Mouse (Mus musculus): ENCODE data around the gene Atf6.

Atf6 gene

DNA sequence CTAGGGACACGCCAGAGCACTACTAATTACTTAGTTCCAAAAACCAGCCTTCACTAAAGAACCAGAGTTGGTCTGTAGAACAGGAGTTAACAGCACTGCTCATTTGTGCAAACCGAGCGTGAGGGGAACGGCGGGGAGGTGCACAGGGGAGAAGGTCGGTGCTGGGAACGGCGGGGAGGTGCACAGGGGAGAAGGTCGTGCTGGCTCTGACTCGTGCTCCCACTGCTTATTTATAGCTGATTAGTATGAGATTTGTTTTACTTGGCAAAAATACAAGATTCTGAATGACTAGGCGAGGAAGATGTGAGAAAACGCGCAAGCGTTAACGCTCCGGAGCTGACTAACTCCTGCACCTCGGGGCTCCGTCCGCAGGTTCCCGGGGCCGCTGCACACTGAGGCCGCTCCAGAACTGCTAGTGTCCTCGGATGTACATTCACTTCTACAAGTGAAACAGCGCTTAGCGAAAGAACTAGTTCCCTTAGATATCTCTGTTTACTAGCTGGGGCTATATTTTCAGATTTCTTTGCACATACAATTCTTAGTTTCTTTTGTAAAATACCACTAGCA lies 96.1 kb downstream of the Atf6 start:
- no peak for DNase-seq (ENCODE audit: low spot score in 2 of 2)

DNA sequence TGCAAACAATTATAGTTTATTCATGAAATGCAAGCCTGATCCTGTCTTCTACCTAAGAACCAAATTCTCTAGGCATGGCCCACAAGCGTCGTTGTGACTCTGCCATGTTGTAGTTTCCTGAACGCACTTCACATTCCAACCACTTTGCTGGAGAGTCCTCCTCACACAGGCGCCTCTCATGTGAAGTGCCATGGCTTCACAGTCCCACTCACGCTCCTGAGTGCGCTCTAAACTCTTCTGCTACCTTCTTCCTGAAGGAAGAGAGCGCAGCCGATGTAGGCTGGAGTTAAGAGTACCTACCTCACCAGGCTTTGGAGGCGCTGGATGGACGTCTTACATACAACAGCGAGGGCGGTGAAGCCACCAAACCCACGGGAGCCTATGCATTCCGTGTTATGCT lies 96.9 kb downstream of the Atf6 start:
- DNase-seq (ENCODE audit: low spot score in 2 of 2), result no peak

- DNase-seq (ENCODE audit: low spot score in 2 of 2), result no peak
These were observed 100.6 kb downstream of the Atf6 start for GRCm38 (mm10) chr1:170766997-170767396.

- no peak for DNase-seq (ENCODE audit: low spot score in 2 of 2)
These were observed 102.8 kb downstream of the Atf6 start for GRCm38 (mm10) chr1:170764798-170765197.

DNA sequence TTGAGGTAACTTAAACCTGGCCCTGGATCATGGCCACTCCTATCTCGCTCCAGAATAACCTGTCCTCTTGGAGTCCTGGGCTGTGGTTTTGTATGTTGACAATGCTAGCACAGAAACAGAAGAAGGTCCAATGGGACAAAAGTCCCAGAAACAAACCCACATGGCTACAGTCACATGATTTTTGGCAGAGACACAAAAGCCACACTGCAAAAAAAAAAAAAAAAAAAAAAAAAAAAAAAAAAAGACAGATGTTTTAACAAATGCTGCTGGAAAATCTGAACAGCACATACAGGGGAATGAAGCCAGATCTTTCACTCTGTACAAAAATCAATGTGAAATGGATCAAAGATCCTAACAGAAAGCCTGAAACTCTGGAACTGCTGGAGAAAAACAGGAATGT lies 105.9 kb downstream of the Atf6 start:
- DNase-seq (ENCODE audit: low spot score in 2 of 2), result no peak

GRCm38 (mm10) chr1:170753597-170753996 lies 114.0 kb downstream of the Atf6 start:
- no peak for DNase-seq (ENCODE audit: low spot score in 2 of 2)

DNA sequence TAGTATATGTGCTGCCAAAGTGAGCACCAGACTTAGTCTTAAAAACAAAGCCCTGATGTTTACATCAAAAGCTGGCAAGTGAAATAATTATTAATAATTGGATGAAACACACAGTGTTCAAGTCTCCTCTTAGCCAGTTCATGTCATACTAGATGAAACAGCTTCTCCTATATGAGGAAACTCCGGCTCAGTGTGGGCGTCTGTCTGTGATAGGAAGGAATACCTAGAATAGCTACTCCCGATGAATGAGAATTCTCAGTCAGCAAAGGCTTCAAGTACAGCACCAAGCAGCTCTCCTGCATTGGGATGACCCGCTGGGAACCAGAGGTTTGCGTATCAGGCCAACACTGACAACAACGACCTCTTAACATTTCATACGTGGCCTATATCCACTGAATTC lies 115.8 kb downstream of the Atf6 start:
- peak in 1 of 2 experiments; percentile 62 for DNase-seq (ENCODE audit: low spot score in 2 of 2)

DNA sequence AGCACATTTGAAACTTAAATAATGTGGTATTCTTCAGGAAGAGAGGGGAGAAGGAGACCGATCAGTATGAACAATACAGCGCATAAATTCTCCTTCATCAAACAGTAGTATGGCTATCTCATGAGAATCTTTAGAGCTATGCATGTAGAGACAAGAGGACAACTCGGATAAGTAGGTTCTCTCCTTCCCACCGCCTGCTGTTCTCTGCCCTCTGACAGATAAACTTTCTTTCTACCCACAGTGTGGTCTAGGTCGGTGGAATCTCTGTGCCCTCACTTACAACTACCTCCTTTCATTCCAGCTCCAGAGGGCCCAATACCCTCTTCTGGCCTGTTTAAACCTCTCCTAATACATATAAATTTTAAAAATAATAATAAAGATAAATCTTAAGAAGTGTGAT lies 121.0 kb downstream of the Atf6 start:
- no peak for DNase-seq (ENCODE audit: low spot score in 2 of 2)

- DNase-seq (ENCODE audit: low spot score in 2 of 2), result no peak
These were observed 125.9 kb downstream of the Atf6 start for GRCm38 (mm10) chr1:170741497-170742246.

GRCm38 (mm10) chr1:170734866-170735265 lies 132.7 kb downstream of the Atf6 start:
- DNase-seq (ENCODE audit: low spot score in 2 of 2), result no peak

DNA sequence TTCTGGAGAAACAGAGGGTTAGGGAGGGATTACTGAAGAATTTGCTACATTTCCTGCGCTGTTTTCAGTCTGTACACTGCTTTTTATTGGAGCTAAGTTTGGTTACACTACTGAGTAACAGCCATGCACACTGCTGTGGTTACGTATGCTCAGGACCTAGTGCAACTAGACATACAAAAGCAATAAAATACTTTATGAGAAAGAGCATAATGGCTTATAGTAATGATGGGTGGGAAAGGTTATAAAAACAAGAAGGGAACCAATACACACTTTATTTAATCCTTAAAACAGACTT lies 135.0 kb downstream of the Atf6 start:
- DNase-seq (ENCODE audit: low spot score in 2 of 2), result no peak

GRCm38 (mm10) chr1:170731865-170732595 lies 135.5 kb downstream of the Atf6 start:
- peak; percentile 38 to 51 for DNase-seq (ENCODE audit: low spot score in 2 of 2)

DNA sequence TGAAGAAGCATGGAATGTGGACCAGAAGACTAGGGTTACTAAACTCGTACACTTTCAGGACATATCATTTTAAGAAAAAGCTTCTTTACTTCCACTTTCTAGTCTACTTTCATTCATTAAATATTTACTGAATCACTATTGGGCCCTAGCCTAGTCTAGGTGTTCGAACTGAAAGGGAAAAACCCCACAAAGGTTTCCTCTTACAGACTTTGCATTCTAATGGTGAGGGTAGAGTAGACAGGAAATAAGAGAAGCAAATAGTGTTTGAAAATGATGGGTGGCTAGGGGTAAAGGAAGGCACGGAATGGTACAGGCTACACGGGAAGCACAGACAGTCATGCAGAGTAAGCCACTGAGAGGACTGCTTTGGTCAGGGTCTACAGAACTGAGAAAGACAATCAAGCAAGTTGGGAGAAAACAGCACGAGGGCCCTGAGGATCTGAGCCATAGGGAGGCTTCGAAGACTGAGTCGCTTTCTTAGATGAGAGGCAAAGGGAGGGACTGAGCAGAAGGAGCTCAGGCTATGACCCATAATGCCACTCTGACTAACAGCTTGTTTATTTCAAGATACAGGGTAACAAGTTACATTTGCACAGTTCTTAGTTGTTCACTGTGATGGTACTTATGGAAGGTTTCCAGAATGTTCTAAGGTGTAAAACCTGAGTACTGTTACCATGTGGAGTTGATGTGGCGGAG lies 138.2 kb downstream of the Atf6 start:
- DNase-seq (ENCODE audit: low spot score in 2 of 2), result no peak

DNA sequence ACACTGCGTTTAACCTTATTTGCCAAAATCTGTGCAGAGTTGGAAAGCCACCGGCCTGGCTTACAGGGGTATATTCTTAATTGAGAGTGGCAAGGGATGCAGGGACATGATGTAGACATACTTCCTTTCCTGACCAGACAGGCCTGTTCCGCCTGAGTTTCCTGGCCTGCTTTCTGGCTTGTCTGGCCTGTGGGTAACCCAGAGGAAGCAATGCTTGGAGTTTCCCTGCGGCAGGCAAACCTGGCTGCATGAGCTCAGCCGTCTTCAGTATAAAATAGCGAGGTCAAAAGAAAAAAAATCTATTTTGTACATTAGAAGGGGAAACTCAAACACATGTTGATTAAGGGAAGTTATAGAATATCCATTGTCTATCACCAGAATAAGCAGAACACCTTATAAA lies 139.0 kb downstream of the Atf6 start:
- no peak for DNase-seq (ENCODE audit: low spot score in 2 of 2)

GRCm38 (mm10) chr1:170721560-170721959 lies 146.0 kb downstream of the Atf6 start:
- no peak for DNase-seq (ENCODE audit: low spot score in 2 of 2)

- no peak for DNase-seq (ENCODE audit: low spot score in 2 of 2)
These were observed 149.3 kb downstream of the Atf6 start for GRCm38 (mm10) chr1:170718133-170718810.

GRCm38 (mm10) chr1:170717241-170717828 lies 150.2 kb downstream of the Atf6 start:
- no peak for DNase-seq (ENCODE audit: low spot score in 2 of 2)

- DNase-seq (ENCODE audit: low spot score in 2 of 2), result no peak
These were observed 155.8 kb downstream of the Atf6 start for GRCm38 (mm10) chr1:170711731-170712130.

- DNase-seq (ENCODE audit: low spot score in 2 of 2), result no peak
These were observed 157.6 kb downstream of the Atf6 start for GRCm38 (mm10) chr1:170709969-170710368.

GRCm38 (mm10) chr1:170709481-170709880 lies 158.1 kb downstream of the Atf6 start:
- DNase-seq (ENCODE audit: low spot score in 2 of 2), result no peak

DNA sequence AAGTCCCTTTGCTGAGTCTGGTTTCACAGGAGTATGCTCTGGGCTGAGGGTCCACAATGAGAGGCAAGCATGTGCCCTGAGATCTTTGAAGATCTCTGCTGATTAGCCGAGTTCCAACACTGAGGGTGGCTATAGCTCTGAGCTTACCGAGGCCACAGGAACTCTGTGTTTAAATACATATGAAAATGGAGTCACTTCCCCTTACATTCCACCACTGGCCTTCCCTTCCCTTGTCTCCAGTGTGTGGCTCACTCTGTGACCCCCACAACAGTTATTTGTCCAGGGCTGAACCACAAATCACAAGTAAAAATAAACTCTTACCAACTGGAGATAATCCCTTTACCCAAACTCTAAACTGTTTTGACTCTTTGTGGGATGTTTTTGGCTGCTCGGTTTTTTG lies 158.5 kb downstream of the Atf6 start:
- no peak for DNase-seq (ENCODE audit: low spot score in 2 of 2)

DNA sequence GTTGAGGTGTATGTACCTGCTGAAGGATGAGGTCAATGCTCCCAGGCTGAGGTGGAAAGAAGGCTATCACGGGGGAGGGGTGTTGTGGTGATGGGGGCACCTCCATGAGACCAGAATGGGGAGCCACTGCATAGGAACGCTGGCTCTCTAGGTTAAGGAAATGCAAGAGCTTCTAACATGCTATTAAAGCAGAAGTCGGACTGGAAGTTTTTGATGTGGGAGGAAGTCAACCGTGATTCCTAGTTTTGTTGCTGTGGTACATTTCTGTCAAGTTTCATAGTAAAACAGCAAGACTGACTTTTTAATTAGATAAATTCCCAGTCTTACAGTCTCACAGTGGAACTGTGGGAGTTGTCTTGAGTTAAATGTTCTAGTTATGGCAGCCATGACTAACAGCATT lies 161.5 kb downstream of the Atf6 start:
- no peak for DNase-seq (ENCODE audit: low spot score in 2 of 2)
